Mouse (Mus musculus): ENCODE results near the gene Coch.

DNA sequence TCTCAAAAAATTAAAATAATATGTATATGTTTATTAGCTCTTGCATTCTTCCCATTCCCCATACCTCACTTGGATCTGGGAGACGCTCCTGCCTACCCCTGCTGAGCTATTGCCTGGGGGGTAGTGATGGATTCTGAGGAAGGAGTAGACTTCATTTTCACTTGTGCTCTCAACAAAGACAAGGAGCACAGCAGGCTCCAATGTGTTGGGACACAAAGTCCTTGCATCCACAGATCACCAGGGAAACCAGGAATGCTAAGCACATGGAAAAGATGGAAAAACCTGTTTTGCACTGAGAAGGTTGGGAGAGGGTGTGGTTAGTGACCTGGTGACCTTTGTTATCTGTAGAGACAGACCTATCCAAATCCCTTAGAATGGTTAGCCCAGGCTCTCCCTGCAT lies 38.1 kb upstream of the Coch start:
- TF ChIP-seq CTCF (IDR thresholded peaks at IDR 0.05; ENCODE audit: control insufficient read depth, insufficient read depth, insufficient read length) (no peak), MYOD1 (IDR thresholded peaks at IDR 0.05; ENCODE audit: control insufficient read depth, insufficient read length, low read depth) (no peak), USF1 (IDR thresholded peaks at IDR 0.05; ENCODE audit: low read depth) (no peak), MAX (IDR thresholded peaks at IDR 0.05) (no peak), CEBPB (IDR thresholded peaks at IDR 0.05; ENCODE audit: low read depth) (no peak)

All from C2C12 (cell line).